Comparison of ENCODE assay signal across 1 mouse cellular context in the genomic region with DNA sequence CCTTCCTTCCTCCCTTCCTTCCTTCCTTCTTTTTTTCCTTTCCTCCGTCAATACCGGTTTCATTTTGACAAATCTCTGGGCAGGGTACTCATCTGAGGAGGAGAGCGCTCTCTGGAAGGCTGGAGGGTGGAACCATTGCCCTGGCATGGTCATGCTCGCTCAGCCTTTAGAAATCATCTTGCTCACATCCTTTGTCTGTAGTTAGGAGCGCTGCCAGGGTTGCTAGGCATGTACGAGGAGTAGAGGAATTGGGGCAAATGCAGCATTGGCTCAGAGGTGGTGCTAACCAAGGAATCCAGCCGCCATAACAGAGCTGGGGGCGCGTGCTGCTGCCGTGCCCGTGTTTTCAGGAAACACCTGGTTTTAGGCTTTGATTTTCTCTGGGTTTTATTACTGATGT.
TF ChIP-seq lines count a peak whose summit lies in the region.

No protein-coding gene starts in this region.

TF ChIP-seq in CH12.LX, 34 proteins besides CTCF, POLR2A, EP300 and RAD21 (continued from another document):
- TF ChIP-seq MXI1 (IDR thresholded peaks at IDR 0.05; ENCODE audit: low read depth, low read length), result no peak
- TF ChIP-seq ZNF384 (IDR thresholded peaks at IDR 0.05; ENCODE audit: low read depth, low read length), result no peak
- no peak for TF ChIP-seq MYC (IDR thresholded peaks at IDR 0.05; ENCODE audit: low read depth, low read length)
- no peak for TF ChIP-seq MAX (IDR thresholded peaks at IDR 0.05; ENCODE audit: low read length)
- no peak for TF ChIP-seq ELF1 (IDR thresholded peaks at IDR 0.05; ENCODE audit: low read depth, low read length)
- no peak for TF ChIP-seq JUND (conservative IDR thresholded peaks at IDR 0.05; ENCODE audit: low read depth, low read length)
- no peak for TF ChIP-seq ZMIZ1 (IDR thresholded peaks at IDR 0.05; ENCODE audit: low read depth, low read length)
- no peak for TF ChIP-seq MAFK (IDR thresholded peaks at IDR 0.05; ENCODE audit: insufficient replicate concordance, low read length)
- TF ChIP-seq NRF1 (IDR thresholded peaks at IDR 0.05; ENCODE audit: low read depth, low read length), result no peak
- TF ChIP-seq USF2 (conservative IDR thresholded peaks at IDR 0.05; ENCODE audit: low read depth, low read length), result no peak
- TF ChIP-seq SMC3 (IDR thresholded peaks at IDR 0.05; ENCODE audit: low read depth, low read length), result no peak
- no peak for TF ChIP-seq MEF2A (IDR thresholded peaks at IDR 0.05; ENCODE audit: borderline replicate concordance, low read depth, low read length)
- TF ChIP-seq HCFC1 (IDR thresholded peaks at IDR 0.05; ENCODE audit: low read depth, low read length), result no peak
- no peak for TF ChIP-seq KAT2A (IDR thresholded peaks at IDR 0.05; ENCODE audit: insufficient replicate concordance, low read length)
